Mouse (Mus musculus): ENCODE measurements around the gene Nus1. TPM values are rescaled to one million over a fixed set of nuclear protein-coding genes. Genes with fewer than 3 reads are reported as not detected.
A peak's percentile ranks its signal among the peaks of the same experiment; 100 is the strongest.

Nus1 gene
- polyA plus RNA-seq, 1 experiment from 2014 or later = 18.3 TPM

DNA sequence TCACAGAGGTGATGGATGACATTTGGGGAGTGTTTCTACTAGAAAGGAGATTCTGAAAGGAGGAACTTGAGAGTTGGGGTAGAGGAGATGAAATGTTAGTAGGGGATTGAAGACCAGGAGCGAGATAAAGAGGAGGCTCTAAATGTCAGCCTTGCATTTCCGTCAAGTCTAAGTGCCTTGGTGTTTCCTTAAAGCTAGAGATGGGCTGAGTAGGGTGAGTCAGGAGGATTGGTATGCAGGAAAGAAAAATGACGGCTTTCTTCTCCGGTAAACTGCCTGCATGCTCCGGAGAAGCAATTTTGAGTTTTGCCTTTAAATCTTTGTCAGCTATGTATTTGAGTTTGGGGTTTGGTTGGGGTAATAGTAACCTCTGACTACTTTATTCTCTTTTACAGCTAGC lies 1.6 kb downstream of the Nus1 start:
- WGBS = 76% methylated on average over 5 of the region's 5 CpGs
- H3K9ac ChIP-seq (replicated peaks) = peak overlapping the region; percentile 88
- no peak overlapping the region for H3K27ac ChIP-seq
- H3K4me2 ChIP-seq (replicated peaks) = peak overlapping the region; percentile 80
- no peaks in the 10 kb centered on the region for H3K9me3 ChIP-seq
- ATAC-seq = no peak
- H3K4me3 ChIP-seq (replicated peaks) = peak overlapping the region; percentile 66
- H3K4me1 ChIP-seq (replicated peaks) = peaks cover 43% of the 10 kb centered on the region
- H3K36me3 ChIP-seq = no peaks in the 10 kb centered on the region
- H3K27me3 ChIP-seq = no peaks in the 10 kb centered on the region

DNA sequence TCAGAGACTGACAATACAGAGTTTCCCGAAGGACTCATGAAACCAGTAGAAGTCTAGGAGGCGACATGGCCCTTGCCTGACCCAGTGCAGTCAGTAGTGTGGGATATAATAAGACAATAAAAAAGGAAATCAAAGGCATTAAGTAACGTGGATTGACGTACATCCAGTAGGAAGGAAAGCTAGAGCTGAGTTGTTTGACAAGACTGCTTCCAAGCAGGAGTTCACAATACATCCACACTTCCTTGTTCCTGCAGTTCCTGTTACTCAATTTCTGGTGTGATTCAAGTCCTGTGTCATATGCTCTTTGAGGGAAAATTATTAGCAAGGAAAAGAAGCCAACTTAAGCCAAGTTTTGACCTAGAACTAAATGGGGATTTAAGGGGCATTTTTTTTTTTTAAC lies 2.1 kb downstream of the Nus1 start:
- peaks cover 45% of the 10 kb centered on the region for H3K4me1 ChIP-seq (replicated peaks)
- H3K27me3 ChIP-seq = no peaks in the 10 kb centered on the region
- peak overlapping the region; percentile 66 for H3K4me3 ChIP-seq (replicated peaks)
- no peak overlapping the region for H3K27ac ChIP-seq
- H3K9me3 ChIP-seq = no peaks in the 10 kb centered on the region
- no peak for ATAC-seq
- H3K9ac ChIP-seq (replicated peaks) = peak overlapping the region; percentile 88
- peak overlapping the region; percentile 80 for H3K4me2 ChIP-seq (replicated peaks)
- whole genome bisulfite sequencing = 81% methylated on average over 4 of the region's 4 CpGs
- H3K36me3 ChIP-seq = no peaks in the 10 kb centered on the region

DNA sequence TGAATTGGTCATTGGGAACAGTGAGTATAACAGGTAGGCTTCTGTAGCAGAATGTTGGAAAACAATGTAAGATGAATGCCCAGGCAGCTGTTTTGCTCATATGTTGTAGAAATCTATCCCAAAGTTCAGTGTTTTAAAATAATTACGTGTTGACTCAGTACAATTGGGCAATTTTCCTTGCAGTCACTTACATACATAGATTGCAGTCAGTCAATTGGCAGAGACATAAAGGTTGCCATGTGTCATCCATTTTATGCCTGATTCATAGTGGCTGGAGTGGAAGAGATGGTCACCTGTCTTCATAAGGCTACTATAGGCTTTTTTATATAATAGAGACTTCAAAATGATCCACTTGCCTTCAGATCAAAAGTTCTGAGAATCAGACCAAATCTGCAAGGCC lies 3.2 kb downstream of the Nus1 start:
- Histone ChIP-seq H3K4me3 (replicated peaks) (no peak overlapping the region), H3K9ac (replicated peaks) (no peak overlapping the region), H3K4me2 (replicated peaks) (no peak overlapping the region), H3K27me3 (no peaks in the 10 kb centered on the region), H3K9me3 (no peaks in the 10 kb centered on the region), H3K4me1 (replicated peaks) (peaks cover 45% of the 10 kb centered on the region), H3K36me3 (no peaks in the 10 kb centered on the region), H3K27ac (no peak overlapping the region)
- no peak for ATAC-seq
- WGBS = 100% methylated on average over 1 of the region's 1 CpGs

DNA sequence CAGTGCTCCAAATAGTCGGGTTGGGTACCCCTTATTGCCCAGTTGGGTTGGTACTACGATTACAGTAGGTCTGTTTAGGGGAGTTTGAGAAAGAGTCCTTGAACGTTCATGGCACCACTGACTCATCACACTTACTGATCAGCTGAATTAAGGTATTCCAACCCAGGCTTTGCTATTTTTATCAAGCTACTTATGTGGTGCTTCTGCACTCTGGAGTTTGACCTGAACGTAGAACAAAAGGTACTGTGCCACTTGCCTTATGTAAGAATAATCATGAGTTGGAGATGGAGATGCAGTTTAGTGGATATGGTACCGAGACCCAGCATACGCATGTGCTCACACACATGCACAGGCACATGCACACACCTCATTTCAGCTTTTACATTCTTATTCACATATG lies 4.4 kb downstream of the Nus1 start:
- peaks cover 46% of the 10 kb centered on the region for H3K4me1 ChIP-seq (replicated peaks)
- H3K27me3 ChIP-seq = no peaks in the 10 kb centered on the region
- no peak overlapping the region for H3K4me3 ChIP-seq (replicated peaks)
- no peak overlapping the region for H3K4me2 ChIP-seq (replicated peaks)
- no peak overlapping the region for H3K27ac ChIP-seq
- ATAC-seq = no peak
- H3K9ac ChIP-seq (replicated peaks) = no peak overlapping the region
- no peaks in the 10 kb centered on the region for H3K36me3 ChIP-seq
- H3K9me3 ChIP-seq = no peaks in the 10 kb centered on the region
- WGBS = 95% methylated on average over 6 of the region's 6 CpGs

DNA sequence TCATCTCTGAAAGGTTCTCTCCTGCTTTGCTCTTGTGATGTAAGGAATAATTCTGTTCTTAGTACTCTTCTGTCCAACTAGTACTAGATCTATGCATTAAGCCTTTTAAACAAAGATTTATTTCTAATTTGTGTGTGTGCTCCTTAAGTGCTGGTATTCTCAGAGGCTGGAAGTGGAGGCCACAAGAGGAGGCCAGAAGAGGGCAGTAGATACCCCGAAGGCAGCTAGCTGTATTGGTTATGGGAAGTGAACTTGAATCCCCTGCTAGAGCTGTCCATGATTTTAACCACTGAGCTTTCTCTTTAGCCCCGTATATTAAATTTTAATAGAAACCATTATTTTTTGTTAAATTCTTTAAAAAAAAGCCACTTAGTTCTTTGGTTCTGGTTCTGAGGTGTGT lies 5.8 kb downstream of the Nus1 start:
- Histone ChIP-seq H3K9ac (replicated peaks) (no peak overlapping the region), H3K9me3 (no peaks in the 10 kb centered on the region), H3K27me3 (no peaks in the 10 kb centered on the region), H3K4me1 (replicated peaks) (peaks cover 56% of the 10 kb centered on the region), H3K4me2 (replicated peaks) (no peak overlapping the region), H3K36me3 (no peaks in the 10 kb centered on the region), H3K27ac (no peak overlapping the region), H3K4me3 (replicated peaks) (no peak overlapping the region)
- 93% methylated on average over 2 of the region's 2 CpGs for WGBS
- no peak for ATAC-seq

DNA sequence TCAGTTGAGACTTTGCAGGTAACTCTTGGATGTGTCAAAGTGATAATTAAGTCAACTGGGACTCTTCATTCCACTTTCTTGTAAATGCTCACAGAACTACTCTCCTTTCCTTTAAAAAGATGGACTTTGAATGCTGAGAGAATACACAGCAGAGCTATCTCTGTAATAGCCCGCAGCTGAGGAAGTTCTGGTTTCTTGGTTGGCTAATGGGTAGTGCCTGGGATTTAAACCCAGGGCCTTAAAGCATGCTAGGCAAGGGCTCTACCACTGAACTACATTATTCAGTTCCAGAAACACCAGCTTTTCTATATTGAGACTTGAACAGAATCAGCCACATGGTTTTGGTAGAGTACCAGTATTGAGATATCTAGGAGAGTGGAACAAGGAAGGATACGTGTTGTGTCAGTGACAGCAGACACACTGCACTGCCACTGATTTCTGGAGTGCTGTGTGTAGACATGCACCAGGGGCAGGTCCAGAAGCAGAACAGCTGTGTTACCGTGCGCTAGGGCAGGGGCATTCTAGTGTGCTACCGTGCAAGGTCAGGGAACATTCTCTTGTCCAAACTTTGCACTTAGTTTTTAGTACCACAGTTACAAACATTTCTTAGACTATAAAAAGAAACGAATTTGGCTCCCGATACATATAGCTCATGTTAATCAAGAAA lies 9.1 kb downstream of the Nus1 start:
- Histone ChIP-seq H3K9ac (replicated peaks) (no peak overlapping the region), H3K9me3 (no peaks in the 10 kb centered on the region), H3K27me3 (no peaks in the 10 kb centered on the region), H3K36me3 (peaks cover 16% of the 10 kb centered on the region), H3K27ac (no peak overlapping the region), H3K4me2 (replicated peaks) (no peak overlapping the region), H3K4me3 (replicated peaks) (no peak overlapping the region), H3K4me1 (replicated peaks) (peaks cover 28% of the 10 kb centered on the region)
- no peak for ATAC-seq
- WGBS = 93% methylated on average over 7 of the region's 7 CpGs

DNA sequence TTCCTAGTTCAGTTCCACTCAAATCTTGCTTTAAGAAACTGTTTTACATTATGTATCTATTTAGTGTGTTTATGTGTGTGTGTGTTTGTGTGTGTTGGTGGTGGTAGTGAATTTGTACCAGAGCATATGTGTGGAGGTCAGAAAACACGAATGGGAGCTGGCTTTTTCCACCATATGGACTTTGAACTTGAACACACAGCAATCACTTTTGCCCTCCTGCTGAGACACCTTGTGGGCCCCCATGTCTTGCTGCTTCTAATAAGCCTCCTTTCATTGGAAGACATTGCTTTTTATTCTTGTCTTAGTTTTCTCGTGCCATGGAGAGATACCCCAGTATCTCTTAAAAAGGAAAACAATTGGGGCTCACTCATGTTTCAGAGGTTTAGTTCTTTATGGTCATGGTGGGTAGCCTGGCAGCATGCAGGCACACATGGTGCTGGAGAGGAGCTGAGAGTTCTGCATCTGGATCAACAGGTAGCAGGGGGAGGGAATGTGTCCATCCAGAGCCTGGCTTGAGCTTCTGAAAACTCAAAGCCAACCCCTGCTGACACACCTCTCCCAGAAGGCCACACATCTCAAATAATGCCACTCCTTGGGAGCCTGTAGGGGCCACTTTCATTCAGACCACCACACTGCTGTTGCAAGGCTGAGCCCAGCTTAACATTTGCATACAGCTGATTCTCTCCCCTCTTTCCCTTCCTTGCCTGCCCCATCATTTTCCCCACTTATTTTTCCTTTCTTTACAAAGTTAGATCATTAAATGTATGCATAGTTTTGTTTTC lies 10.5 kb downstream of the Nus1 start:
- Histone ChIP-seq H3K4me1 (replicated peaks) (peaks cover 23% of the 10 kb centered on the region), H3K27ac (no peak overlapping the region), H3K9me3 (no peaks in the 10 kb centered on the region), H3K9ac (replicated peaks) (no peak overlapping the region), H3K4me2 (replicated peaks) (no peak overlapping the region), H3K36me3 (peaks cover 28% of the 10 kb centered on the region), H3K27me3 (no peaks in the 10 kb centered on the region), H3K4me3 (replicated peaks) (no peak overlapping the region)
- ATAC-seq = 0 out of 2 replicates have a peak, but pooled peaks have one; percentile 55
- 36% methylated on average over 2 of the region's 2 CpGs for WGBS

DNA sequence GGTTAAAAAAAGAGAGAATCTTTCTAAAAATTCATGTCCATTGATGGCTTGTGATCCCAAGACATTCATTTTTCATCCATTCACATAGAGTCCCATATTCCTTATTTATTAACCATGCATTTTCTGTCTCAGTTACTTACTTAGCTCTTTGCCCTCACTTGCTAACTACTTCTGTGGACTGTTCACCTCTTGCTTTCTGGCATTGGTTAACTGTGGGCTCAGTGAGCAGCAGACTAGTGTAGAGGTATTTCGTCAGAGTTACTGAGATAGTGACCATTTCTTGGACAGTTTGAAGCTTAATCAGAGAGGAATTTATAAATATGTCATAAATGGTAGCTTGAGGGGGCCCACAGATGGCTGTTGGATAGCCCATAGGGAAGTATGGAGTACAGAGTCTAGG lies 13.6 kb downstream of the Nus1 start:
- Histone ChIP-seq H3K27me3 (no peaks in the 10 kb centered on the region), H3K4me1 (replicated peaks) (peaks cover 18% of the 10 kb centered on the region), H3K36me3 (peaks cover 54% of the 10 kb centered on the region), H3K4me3 (replicated peaks) (no peak overlapping the region), H3K27ac (no peak overlapping the region), H3K9ac (replicated peaks) (no peak overlapping the region), H3K4me2 (replicated peaks) (no peak overlapping the region), H3K9me3 (no peaks in the 10 kb centered on the region)
- ATAC-seq = no peak
- WGBS = 93% methylated on average over 1 of the region's 1 CpGs

DNA sequence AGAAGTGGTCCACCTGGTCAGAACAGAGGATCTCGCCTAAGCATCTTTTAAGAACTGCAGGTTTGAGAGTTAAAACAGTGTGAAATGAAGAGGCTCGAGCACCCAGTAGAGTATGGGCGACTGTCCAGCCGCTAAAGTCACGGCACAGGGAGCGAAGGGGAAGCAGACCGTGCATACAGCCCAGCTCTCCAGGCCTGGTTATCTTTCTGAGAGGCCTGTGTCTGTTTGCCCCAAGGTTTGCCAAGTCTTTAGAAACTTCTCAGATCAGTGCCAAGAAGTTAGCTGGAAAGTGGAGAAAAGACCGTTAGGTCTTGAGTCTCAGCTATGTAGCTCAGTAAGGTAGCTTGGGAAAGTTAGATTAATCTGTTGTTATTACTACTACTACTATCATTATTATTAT lies 17.5 kb downstream of the Nus1 start:
- no peaks in the 10 kb centered on the region for H3K27me3 ChIP-seq
- no peaks in the 10 kb centered on the region for H3K9me3 ChIP-seq
- no peak for ATAC-seq
- 95% methylated on average over 8 of the region's 8 CpGs for WGBS
- no peak overlapping the region for H3K9ac ChIP-seq (replicated peaks)
- H3K4me2 ChIP-seq (replicated peaks) = no peak overlapping the region
- no peak overlapping the region for H3K4me3 ChIP-seq (replicated peaks)
- H3K27ac ChIP-seq = no peak overlapping the region
- H3K36me3 ChIP-seq = peaks cover 80% of the 10 kb centered on the region
- H3K4me1 ChIP-seq (replicated peaks) = no peaks in the 10 kb centered on the region

DNA sequence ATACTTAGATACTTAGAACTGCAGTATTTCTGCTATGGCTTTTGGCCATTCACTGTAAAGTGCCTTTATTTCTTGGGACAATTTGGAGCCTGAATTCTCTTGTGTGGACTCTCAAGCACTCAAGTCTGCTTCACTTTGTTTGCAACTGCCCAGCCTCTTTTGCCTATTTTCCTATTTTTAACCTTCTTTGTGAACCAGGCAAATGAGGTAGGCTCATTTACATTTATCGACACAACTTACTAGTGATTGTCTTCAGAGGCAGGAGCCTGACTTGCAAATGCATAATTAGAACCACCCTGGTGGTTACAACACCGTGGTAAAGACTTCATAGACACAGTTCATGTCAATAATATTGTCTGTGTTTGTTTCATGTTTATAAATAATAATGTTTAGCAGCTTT lies 43.3 kb downstream of the Nus1 start:
- 43% methylated on average over 2 of the region's 2 CpGs for WGBS
- H3K27ac ChIP-seq = no peak overlapping the region

DNA sequence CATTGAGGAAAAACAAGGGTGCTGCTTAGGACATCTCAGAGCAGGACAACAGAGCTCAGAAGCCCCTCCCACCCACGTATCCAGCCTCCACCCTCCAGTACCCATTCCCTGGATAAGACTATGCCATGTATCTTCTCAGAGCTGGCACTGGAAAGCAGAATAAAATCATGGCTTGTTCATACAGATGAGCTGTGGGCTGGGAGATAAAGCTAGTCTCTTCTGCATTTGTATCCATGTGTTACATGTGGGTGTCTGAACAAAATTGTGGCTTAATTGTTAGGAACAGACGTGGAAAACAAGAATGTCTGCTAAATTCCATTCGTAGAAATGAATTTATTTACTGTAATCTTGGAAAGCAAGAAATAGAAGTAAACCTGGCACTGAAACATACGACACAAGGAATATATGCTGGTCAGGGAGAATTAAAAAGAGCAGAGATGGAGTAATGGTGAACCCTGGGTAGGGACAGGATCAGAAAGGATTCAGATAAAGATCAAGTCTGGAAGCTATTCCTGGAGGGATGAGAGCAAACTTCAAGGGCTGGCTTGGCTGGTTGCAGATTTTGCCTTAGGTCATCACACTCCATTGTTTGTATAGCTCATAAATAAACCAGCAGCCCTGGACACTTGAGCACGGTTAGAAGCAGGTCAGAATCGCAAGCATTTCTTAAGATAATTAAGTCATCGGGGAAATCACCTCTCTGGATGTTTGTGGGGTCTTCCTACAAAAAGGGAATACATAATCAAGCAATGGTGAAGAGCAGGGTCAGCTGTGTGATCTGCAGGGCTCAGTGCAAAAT lies 46.8 kb downstream of the Nus1 start:
- Histone ChIP-seq H3K4me1 (replicated peaks) (no peaks in the 10 kb centered on the region), H3K9ac (replicated peaks) (no peak overlapping the region), H3K4me3 (replicated peaks) (no peak overlapping the region), H3K27me3 (no peaks in the 10 kb centered on the region), H3K36me3 (no peaks in the 10 kb centered on the region), H3K4me2 (replicated peaks) (no peak overlapping the region), H3K9me3 (no peaks in the 10 kb centered on the region), H3K27ac (peak overlapping the region; percentile 75)
- WGBS = 59% methylated on average over 7 of the region's 7 CpGs
- peak; percentile 87 for ATAC-seq

More for the DNA sequence above, 43.3 kb downstream of the Nus1 start:
- ATAC-seq = no peak
- Histone ChIP-seq H3K36me3 (no peaks in the 10 kb centered on the region), H3K27me3 (no peaks in the 10 kb centered on the region), H3K4me3 (replicated peaks) (no peak overlapping the region), H3K9ac (replicated peaks) (no peak overlapping the region), H3K4me1 (replicated peaks) (no peaks in the 10 kb centered on the region), H3K4me2 (replicated peaks) (no peak overlapping the region), H3K9me3 (no peaks in the 10 kb centered on the region)

DNA sequence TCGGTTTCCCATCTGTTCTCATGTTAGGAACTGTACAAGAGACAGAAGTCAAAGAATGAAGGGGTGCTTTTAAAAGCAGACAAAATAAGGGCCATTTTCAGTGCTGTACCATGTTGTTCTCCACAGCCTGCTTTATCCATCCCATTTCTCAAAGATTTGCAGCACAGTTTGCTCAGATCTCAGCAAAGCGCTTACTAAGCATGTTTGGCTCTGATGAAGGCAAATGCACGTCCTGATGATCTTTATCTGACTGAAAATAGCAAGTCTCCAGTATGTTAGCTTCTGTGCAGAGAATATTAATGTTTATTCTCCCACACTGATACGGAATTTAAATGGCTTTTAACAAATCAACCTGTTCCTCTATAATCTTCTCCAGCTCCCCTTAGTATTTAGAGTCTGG lies 54.2 kb downstream of the Nus1 start:
- H3K4me1 ChIP-seq (replicated peaks) = no peaks in the 10 kb centered on the region
- no peaks in the 10 kb centered on the region for H3K36me3 ChIP-seq
- H3K4me3 ChIP-seq (replicated peaks) = no peak overlapping the region
- no peaks in the 10 kb centered on the region for H3K9me3 ChIP-seq
- no peak for ATAC-seq
- no peak overlapping the region for H3K27ac ChIP-seq
- no peak overlapping the region for H3K4me2 ChIP-seq (replicated peaks)
- no peaks in the 10 kb centered on the region for H3K27me3 ChIP-seq
- 88% methylated on average over 4 of the region's 4 CpGs for WGBS
- H3K9ac ChIP-seq (replicated peaks) = no peak overlapping the region

Data from midbrain, embryonic 13.5 days (tissue).